Mouse (Mus musculus): ENCODE data around the gene Abcg1.

Gene Abcg1

DNA sequence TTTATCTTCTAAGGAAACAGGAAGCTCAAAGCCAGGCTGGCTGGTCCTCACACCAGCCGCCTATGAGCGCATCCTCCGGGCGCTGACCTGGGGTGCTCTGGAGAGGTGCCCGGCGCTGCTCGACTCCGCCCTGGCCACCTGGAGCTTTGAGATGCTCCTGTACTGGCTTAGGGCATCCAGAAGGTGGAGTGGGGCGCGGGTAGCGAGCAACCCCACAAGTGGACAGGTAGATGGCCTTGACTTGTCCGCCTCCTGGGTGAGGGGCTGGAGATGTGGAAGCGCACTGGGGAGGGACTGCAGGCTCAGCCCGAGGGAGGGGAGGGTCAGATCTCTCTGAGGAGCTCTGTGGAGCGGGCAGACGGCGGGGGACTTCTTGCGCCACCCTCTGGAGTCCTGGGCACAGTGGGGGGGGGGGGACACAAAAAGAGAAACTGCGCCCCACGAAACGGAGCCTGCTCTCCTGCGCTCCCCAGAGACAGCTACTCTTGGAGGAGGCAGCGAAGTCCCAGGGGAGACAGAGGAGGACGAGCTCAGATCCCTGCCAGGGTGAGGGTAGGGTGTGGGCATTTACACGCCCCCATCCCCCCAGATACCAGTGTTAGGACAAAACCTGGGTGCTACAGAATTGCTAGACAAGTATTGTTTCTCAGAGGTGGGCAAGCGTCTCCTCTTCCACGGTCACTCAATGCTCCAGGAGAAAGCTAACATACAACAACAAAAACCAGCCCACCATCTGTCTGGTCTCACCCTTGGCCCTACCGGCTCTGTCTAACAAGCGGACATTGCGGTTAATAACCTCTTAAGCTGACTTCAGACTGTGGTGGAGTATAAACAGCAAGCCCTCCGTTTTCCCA, 643 bp downstream of the Abcg1 start:
- no peak for DNase-seq

GRCm38 (mm10) chr17:31058745-31059085, 1.2 kb downstream of the Abcg1 start:
- peak; percentile 78 for DNase-seq

DNA sequence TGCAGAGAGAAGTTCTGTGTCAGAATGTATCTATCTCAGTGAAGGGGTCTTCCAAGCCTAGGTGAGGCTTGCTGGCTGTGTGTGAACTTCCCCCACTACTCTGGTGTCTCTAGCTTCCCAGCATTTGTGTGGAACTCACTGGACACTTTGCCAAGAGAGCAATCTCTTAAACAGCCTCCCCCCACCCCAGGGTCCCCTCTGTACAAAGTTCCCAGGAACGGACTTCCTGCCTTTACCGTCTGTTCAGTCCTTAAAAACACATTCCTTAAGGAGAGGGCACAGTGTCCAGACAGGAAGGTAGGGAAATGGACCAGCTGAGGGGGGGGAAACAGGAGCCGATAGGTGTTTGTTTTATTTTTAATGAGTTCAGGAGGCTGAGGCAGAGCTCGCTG, 2.7 kb downstream of the Abcg1 start:
- DNase-seq: no peak

GRCm38 (mm10) chr17:31060588-31061345, 3.3 kb downstream of the Abcg1 start:
- peak; percentile 76 for DNase-seq

- DNase-seq: no peak
These were observed 4.0 kb downstream of the Abcg1 start for GRCm38 (mm10) chr17:31061346-31062095.

GRCm38 (mm10) chr17:31066058-31066457, 8.6 kb downstream of the Abcg1 start:
- DNase-seq: no peak

DNA sequence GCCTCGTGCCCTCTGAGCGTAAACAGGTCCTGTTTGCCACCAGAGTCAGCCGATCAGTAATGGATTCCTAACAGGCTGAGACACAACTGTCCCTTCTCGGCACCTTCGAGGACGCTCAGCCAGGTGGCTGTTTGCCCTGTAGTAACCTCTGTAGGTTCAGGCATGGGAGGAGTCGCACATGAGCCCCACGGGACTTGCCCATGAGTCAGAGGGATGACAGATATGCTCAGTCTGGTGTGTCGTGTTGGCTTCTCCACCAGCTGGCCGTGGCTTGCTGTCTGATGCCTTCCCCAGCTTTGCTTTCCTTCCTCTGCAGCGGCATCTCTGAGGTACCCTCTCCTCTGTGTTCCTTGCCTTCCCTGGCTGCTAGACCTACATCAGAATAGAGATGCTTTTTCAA, 9.6 kb downstream of the Abcg1 start:
- DNase-seq: no peak

- DNase-seq: no peak
These were observed 11.6 kb downstream of the Abcg1 start for GRCm38 (mm10) chr17:31069121-31069520.

DNA sequence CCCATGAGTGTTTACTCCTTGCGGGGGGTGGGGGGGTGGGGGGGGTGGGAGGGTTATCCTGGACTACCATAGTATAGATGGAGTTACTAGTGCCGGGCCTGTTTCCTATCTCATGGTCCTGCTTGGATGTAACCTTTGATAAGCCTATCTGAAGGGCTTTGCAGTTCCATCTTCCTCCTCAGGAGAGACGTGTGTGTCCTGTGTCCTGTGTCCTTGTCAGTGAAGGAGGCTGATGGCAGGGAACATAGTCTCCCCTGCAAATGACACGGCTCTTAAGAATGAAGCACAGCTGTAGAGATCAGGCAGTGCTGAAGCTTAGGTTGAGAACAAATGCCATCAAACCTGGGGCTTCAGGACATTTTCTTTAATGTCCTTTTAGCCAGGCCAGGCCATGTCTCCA, 12.4 kb downstream of the Abcg1 start:
- no peak for DNase-seq

DNA sequence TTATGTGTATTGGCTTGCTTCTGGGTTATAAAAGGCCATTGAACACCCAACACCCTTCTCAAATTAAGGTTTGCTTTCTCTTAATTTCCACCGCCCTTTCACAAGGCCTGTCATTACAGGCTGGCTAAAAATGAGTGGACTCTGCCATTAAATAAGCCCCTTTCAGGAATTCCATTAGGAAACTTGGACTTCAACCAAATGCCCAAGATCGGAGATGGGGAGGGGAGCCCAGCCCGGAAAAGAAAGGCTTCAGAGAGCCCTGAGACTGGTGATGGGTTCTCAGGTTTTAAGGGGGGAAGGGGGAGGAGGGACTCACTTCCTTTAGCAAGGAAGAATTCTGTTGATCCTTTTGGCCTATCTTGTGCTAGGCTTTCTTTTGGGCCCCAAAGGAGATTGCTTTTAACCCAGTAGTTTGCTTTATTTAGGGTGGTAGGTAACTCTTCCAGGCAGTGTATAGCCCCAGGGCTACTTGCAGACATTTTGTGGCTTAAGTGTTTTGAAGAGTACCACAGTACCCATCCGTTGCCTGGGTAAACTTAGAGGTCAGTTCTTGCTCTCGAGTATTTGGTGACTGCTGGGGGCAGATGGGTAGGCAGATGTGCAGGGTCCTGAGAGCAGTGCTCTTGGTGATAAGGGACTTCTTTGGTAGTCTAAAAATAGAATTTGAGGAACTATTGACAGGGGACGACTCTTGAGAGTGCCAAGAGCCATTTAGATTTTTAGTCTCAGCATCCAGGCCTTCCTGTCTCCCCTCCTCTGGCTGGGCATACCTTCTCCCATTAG, 13.1 kb downstream of the Abcg1 start:
- DNase-seq: no peak

DNA sequence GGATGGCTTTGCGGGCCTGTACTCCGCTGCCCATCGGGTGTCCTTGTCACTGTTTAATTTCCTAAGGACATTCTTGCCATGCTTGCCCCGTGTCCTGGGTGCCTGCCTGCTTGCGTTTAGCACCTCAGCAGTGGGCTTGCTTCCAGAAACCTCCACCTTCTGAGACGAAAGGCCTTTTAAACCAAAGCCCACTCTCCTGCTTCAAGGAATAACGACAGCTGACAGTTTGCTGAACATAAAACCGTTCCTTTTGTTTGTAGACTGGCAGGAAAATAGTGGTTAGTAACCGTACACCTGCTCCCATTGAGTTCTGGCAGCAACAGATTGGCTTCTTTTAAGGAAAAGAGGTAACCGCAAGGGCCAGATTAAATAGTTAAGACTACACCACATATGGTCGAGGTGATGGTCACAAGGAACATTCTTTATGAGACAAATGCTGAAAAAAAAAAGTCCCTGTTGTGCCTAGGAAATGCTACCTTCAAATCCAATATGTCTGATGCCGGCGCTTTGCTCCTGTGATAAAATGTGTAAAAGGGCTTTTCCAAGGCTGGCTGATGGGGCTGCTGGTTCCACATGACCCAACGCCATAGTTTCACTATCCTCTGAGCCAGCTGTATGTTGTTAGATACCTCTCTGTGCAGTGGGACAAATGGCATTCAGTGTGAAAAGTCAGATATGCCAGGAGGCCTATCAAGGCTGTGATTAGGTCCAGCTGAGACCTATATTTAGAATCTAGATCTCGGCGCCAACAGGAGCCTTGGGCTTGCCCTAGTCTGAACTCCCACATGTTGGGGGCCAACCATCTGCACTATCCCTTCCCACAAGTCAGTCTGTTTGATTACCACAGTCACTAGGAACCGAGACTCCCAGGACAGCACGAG, 14.2 kb downstream of the Abcg1 start:
- DNase-seq: no peak

DNA sequence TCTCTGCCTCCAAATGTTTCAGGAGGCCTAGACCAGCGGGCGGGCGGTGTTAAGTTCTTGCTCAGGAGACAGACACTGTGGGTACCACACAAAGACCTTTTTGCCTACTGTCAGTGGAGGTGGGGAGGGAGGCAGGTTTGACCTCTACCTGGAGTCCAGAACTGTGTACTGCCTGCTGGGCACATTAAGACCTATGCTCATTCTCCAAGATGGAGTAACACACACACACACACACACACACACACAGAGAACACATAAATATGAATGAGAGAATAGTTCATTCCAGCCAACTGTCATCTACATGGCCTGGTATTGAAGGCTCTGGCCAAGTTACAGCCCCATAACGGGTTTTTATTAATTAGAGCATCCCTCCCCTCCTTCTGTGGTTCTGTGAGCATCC, 15.4 kb downstream of the Abcg1 start:
- DNase-seq: no peak

- peak; percentile 89 for DNase-seq
These were observed 16.0 kb downstream of the Abcg1 start for GRCm38 (mm10) chr17:31073273-31074052.

DNA sequence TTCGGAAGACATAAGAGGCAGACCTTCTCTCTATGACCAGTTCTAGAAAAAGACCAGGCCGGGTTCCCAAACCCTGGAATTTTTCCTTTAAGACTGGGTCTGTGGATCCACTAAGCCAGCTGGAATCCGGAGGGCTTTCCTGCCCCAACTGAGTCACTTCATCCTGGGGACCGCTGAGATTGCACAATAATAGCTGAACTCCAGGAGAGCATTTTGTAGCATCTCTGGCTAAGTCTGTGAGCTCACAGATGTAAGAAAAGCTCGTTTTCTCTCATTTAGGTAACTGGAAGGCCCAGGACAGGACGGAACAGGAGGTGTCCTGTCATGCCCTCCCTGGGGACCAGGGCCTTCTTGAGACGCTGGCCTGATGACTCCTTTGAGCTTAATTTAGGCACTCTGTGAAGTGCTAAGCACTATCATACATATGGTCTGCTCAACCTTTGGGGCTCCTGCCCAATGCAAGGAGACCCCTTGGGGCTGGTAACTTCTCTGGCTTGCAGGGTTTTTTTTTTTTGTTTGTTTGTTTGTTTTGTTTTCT, 16.6 kb downstream of the Abcg1 start:
- no peak for DNase-seq

DNA sequence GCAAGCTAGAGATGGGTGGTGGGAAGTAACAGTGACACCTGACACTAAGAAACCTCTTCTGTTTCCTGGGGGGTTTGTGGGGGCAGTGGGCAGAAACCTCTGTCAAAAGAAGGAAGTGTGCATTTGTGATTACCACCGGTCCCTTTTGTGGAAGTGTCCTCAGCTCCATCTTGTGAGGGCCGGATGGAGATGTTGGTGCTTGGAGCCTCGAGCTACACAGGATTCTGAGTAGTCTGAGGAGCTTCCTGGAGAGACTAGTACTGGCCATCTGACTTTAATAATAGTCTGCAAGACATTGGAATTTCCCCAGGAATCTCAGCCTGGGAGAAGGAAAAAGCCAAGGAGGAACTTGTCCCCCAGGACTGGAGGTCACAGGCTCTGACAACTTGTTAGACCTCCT, 17.2 kb downstream of the Abcg1 start:
- DNase-seq: peak; percentile 52

GRCm38 (mm10) chr17:31075471-31075870, 18.0 kb downstream of the Abcg1 start:
- no peak for DNase-seq

DNA sequence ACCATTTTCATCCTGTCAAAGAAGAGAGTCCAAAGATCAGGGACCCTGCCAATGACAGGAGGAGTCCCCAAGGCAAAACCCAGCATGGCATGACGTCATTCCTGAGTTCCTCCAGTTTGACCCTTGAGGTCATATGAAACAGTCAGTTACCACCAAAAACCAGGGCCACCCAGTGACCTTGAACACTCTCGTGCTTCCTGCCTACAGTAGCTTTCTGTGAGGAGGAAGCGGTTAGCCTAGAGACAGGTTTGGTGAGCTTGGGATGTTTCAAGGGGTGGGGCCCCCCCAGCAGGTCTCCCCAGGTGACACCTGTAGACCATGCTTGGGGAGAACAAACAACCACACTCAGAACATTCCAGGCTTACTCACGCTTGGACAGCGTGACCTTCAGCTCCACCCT, 20.1 kb downstream of the Abcg1 start:
- no peak for DNase-seq

DNA sequence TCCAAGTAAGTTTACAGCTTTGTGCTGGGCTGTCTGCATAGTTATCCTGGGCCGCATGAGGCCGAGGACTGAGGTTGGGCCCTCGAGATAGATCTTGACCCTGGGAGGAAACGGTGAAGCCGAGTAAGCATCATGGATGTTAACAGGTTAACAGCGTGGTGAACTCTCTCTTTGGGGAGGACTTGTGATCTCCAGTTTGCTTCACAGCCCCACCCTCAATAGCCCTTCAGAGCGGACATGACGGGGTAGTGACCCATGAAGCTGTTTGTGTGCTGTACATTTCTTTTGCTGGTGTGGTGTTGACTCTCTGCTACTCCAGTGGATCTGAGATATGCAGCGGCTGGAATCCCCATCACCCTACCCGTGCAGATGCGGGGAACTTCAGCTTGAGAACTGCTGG, 21.1 kb downstream of the Abcg1 start:
- no peak for DNase-seq

DNA sequence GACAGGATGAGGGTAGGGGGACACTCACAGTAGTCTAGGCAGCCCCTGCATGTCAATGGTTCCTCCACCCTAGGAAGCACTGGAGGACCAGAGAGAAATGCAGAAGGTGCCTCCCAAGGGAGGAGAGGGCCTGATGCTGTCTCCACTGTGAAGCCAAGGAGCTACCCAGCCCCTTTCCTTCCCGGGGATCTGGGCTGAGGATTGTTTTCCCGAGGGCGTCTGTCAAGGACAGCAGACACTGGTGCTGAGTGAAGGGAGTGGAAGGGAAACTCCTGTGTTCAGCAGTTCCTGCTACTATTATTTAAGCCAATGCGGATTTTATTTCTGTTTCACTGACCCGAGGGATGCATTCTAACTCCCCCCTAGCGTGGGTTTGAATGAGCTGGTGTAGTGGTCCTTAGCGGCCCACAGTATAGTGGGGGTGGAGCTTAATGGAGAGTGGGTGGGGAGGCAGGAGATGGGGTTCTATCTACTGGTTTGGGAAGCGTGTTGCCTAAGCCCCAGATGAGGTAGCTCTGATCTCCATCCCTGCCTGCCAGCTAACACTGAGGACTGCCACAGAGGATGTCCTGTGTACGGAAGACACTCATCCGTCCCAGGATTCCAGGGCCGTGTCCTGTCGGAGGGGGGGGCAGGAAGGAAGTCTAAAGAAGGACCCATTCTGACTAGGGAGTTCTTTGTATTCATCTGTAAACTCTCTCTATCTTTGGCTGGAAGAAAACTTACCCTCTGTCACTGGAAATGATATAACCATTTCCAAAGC, 21.8 kb downstream of the Abcg1 start:
- peak; percentile 62 for DNase-seq

All from kidney, postnatal 14 days (tissue).